Mouse (Mus musculus): ENCODE measurements at regions not wholly inside any gene's neighbourhood (a gene's known extent, or its start where the extent isn't known, plus 50 kb on each side); places are given as distances from the start of the nearest gene placed in this dataset.

GRCm38 (mm10) chr11:88778326-88778725 is 60.0 kb upstream of the Msi2 start:
- WGBS: 91% methylated on average over 6 of the region's 6 CpGs
- Histone ChIP-seq H3K4me3 (no peak overlapping the region), H3K9me3 (no peaks in the 10 kb centered on the region), H3K4me1 (peaks cover 22% of the 10 kb centered on the region), H3K36me3 (replicated peaks) (no peaks in the 10 kb centered on the region), H3K27ac (no peak overlapping the region), H3K27me3 (ENCODE audit: poor library complexity, severe bottlenecking) (peaks cover 22% of the 10 kb centered on the region)
- no peak for DNase-seq (ENCODE audit: extremely low spot score, low spot score)

GRCm38 (mm10) chr11:88774401-88774931 is 56.2 kb upstream of the Msi2 start:
- Histone ChIP-seq H3K4me1 (peaks cover 46% of the 10 kb centered on the region), H3K9me3 (no peaks in the 10 kb centered on the region), H3K27me3 (ENCODE audit: poor library complexity, severe bottlenecking) (peaks cover 56% of the 10 kb centered on the region), H3K27ac (peak overlapping the region; percentile 79), H3K4me3 (no peak overlapping the region), H3K36me3 (replicated peaks) (no peaks in the 10 kb centered on the region)
- WGBS: 37% methylated on average over 4 of the region's 4 CpGs
- peak; percentile 54 for DNase-seq (ENCODE audit: extremely low spot score, low spot score)

- H3K27ac ChIP-seq: peak overlapping the region; percentile 79
- peaks cover 46% of the 10 kb centered on the region for H3K4me1 ChIP-seq
- no peaks in the 10 kb centered on the region for H3K9me3 ChIP-seq
- DNase-seq (ENCODE audit: extremely low spot score, low spot score): peak; percentile 23
- peaks cover 56% of the 10 kb centered on the region for H3K27me3 ChIP-seq (ENCODE audit: poor library complexity, severe bottlenecking)
- 71% methylated on average over 6 of the region's 6 CpGs for WGBS
- no peak overlapping the region for H3K4me3 ChIP-seq
- H3K36me3 ChIP-seq (replicated peaks): no peaks in the 10 kb centered on the region
Observed at GRCm38 (mm10) chr11:88773961-88774360, 55.6 kb upstream of the Msi2 start.

- H3K4me1 ChIP-seq: peaks cover 49% of the 10 kb centered on the region
- 83% methylated on average over 7 of the region's 7 CpGs for WGBS
- H3K27ac ChIP-seq: 0 out of 2 replicates have a peak overlapping the region, but pooled peaks have one; percentile 48
- H3K4me3 ChIP-seq: no peak overlapping the region
- H3K9me3 ChIP-seq: no peaks in the 10 kb centered on the region
- peaks cover 34% of the 10 kb centered on the region for H3K27me3 ChIP-seq (ENCODE audit: poor library complexity, severe bottlenecking)
- no peak for DNase-seq (ENCODE audit: extremely low spot score, low spot score)
- no peaks in the 10 kb centered on the region for H3K36me3 ChIP-seq (replicated peaks)
Observed at GRCm38 (mm10) chr11:88770405-88770804, 52.1 kb upstream of the Msi2 start.
